Mouse (Mus musculus) naive thymus-derived CD4-positive, alpha-beta T cell, adult 5 months (primary cell): ENCODE measurements around the gene Irf2bp2. TPM values are rescaled to one million over a fixed set of nuclear protein-coding genes. Genes with fewer than 3 reads are reported as not detected.

Source experiments
- polyA plus RNA-seq: library from polyadenylated mRNA; unstranded; fragments of 100-300 nt; shearing (Covaris generic); gene quantifications from one replicate; pipeline ENCODE4 v1.2.1, GENCODE M21; 2017

Irf2bp2 gene
- 97.7 TPM for polyA plus RNA-seq

GRCm38 (mm10) chr8:126593889-126594480, at the start of gene Irf2bp2:
Gene Irf2bp2 (minus strand): TSS chr8:126593986.

Other genes starting within 250 kb of the Irf2bp2 start
- 27.5 TPM for gene Coa6, start 171.5 kb downstream of the Irf2bp2 start, polyA plus RNA-seq
- gene Tarbp1, start 118.9 kb downstream of the Irf2bp2 start, polyA plus RNA-seq, result 8.7 TPM